Mouse (Mus musculus): ENCODE measurements at regions not wholly inside any gene's neighbourhood (a gene's known extent, or its start where the extent isn't known, plus 50 kb on each side); places are given as distances from the start of the nearest gene placed in this dataset.
A peak's percentile ranks its signal among the peaks of the same experiment; 100 is the strongest.
"Not testable (repeated sequence)": the region's sequence is repeated elsewhere in the genome, so short reads cannot be mapped to it uniquely, and the experiment has no call there.

DNA sequence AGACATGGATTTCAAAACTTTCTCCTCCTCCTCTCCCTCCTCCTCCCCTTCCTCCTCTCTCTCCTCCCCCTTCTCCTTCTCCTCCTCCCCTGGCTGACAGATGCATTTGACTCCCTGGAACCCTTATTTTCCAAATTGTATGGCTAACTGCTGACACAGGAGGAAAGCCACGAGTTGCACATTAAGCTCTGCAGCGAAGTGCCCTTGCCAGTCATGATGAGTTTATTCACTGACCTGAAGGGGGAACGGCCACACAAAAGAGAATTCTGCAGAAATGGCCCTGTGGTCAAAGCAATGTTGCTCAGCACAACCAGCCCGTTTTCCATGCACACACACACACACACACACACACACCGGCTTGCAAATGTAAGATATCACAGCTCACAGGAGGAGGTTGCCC is 112.6 kb downstream of the Tomm20 start:
- DNase-seq, result peak; percentile 29

DNA sequence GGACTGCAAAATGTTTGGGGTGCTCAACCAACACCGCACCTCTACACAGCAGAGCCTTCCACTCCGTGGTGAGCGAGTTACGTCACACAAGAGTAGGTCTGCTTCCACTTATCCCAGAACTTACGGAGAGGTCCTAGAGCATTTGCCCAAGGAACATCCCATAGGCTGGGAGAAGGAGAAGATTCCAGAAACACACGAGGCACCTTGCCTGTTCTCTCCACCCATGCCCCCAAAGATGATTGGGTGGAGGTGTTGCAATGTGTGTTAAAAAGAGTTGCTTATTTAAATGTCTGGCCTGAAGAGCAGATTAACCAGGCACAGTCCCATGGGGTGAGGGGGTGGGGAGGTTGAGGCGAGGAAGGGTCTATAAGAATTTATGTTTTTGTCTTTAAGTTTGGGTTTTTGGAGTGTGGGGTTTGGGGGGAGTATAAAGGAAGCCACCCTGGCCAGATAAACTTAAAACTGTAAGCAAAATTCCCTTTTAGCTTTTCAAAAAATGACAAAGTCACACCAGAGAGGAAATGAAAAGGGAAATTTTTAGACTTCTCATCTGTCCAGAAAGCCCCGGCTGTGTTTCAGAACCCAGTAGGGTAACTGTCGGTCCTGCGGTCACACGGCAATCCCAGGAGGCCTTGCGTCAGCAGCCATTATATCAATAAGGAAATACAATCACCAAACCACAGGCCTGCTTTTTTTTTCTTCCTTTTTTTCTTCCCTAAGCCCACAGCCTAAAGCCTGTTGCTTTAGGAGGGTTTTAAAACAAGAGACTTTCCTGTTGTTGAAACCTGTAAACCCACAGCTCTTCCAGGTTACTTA is 113.3 kb downstream of the Tomm20 start:
- peak; percentile 55 for DNase-seq

DNA sequence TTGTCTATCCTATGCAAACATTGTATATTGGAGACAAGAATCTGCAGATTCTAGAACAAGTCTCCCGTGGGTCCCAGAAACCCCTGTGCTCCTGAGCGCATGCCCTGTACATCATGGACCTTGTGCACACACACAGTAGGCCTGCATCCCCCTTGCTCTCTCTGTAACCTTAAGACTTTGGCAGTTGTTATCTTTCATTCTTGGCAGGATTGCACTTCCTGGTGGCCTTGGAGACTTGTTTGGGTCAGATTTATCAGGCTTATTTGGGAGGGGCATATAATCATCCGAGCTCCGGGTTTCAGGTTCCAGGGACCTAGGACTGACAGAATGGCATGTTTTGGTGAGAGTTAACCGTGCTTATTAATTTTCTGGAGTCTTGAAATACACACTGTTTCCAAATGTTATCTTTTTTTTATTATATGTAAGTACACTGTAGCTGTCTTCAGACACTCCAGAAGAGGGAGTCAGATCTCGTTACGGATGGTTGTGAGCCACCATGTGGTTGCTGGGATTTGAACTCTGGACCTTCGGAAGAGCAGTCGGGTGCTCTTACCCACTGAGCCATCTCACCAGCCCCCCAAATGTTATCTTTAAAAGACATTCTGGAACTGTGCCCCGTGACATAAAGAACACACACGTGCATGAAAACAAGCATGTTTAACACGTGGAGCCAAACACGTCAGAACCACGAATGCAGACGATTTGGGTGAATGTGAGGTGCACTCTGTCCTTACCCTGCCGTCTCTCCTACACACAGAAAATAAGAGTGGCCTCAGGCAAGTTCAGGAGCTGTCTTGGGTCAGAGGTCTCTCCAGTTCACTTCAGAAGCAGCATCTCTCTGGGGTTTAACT is 114.1 kb downstream of the Tomm20 start:
- DNase-seq, result no peak

DNA sequence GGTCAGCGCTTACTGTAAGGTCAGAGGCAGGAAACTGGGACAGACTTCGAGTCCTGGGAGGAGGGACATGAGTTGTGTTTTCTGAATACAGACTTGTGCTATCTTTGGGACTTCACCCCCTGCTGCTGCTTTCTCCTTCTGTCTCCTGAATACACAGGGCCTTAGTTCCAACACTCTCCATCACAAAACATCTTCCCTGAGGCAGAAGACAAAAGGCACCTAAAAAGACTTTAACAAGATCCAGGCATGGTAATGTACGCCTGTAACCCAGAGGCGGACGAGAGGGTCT is 115.5 kb downstream of the Tomm20 start:
- DNase-seq, result no peak

DNA sequence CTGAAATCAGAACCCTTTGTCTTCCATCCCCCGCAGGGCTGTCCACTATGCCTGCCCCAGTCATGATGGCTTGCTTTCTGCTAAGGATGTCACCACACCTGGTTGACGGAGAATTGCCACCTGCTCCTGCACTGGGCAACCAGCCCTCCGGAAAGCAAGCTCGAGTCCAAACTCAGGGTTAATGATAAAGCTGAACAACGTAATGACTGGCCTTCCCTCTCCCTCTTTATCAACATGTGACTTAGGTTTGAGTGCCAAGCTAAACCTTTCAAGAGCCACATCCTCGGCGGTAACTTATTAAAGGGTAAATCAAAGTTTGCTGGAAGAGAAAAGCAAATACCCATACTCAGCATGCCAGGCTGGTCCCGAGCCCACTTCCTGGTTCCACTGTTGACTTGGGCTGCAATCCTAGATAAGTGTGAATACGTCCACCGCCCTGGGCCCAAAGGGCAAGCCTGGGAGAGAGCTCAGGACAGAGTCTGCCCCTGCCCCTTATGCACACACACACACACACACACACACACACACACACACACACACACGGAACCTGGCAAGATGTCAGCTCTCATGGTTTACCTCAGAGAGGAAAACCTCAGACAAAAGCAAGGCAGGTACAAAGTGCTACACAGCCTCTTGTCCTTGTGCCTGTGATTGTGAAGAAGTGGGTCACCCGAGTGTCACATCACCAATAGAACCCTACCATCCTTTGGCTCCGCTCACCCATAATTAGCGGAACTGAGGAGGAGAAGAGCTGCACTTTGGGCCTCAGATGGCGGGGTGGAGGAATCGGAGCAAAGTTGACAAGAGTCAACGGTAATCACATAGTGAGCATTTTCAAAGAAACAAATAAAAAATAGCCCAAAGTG is 116.0 kb downstream of the Tomm20 start:
- peak; percentile 28 for DNase-seq

DNA sequence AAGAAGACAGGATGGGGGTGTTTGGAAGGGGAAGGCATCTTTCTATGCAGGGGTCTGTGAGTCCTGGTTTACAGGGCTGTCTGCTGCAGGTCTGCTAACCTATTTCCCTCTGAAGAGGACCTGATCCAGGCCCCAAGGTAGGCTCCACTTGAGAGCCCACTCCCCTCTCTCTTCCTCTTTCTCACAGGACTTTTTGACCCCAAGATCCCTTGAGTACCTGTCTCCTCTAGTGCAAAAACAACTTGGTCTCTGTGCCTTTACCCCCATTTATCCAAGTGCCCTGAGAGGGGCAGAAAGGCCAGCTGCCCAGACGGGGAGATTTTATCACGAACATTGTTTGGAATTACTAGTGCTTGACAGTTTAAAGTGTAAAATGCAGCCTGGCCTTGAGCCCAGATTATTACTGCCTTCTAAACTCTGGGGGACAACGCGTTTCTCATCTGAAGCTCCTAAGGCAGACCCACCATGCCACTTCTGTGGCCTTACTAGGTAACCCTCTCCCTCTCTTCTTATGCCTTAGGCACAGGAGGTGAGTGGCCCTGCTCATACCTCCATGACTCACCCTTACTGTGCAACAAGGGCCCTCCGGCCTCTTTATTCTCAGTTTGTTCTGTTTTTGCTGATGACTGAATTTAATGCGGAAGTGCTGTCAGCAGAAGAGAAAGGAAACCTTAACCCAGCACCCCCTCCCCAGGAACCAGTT is 117.8 kb downstream of the Tomm20 start:
- DNase-seq, result no peak

DNA sequence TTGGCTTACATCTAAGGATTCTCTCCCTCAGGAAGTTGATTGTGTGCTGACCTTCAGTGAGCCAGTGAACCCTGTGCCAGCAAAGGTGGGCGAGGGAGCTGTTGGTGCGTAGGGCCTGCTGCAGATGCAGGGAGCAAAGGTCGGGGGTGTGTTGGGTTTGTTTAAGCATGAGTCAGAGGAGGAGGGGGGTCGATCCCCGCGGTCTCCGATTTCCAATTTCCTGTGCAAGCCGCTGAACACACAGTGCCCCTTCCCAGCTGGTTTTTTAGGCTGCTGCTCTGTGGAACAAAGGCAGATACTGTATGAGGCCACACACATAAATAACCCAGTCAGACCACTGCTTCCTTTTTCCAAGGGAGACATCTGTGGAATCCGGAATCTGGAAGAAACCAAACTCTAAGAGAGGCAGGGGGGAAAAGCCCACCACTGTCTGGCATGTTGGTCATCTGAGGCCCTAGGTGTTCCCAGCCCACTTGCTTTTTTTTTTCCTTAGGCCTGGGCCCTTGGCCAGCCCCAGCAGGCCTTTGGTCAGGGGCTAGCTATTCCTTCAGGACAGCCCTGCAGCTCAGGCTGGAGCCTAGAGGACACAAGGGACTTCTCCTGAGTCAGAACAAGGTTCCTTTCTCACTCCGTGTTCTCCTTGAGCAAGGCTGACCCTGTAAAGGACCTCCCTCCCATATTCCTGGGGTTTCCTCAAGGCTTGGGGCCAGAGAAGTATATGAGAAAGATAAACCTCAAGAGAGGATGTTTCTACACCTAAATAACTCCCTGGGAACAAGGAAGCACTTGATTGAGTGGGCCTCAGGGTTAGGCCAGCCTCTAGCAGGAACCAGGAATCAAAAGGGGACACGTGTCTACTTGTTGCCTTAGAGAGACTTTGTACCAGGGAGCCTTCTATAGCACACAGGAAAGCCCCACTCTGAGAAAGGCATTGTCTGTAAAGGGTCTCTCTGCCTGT is 119.0 kb downstream of the Tomm20 start:
- DNase-seq, result peak; percentile 83

DNA sequence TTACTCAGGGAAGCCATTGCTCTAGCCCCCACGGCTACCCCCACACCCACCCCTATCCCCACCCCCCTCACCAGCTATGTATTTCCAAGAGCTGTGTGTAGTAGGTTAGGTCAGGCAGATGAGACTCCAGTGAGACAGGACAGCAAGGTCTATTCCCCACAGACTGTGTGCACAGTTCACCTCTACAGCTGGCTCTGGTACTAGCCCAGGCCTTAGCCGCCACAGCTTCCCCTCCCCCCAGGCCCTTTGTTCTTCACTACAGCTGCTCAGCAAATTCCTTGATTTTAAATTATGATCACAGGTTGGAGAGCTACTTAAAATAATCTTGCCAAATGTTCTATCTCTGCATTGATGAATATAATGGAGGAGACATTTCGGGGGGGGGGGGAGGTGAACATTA is 119.8 kb downstream of the Tomm20 start:
- DNase-seq, result peak; percentile 78

DNA sequence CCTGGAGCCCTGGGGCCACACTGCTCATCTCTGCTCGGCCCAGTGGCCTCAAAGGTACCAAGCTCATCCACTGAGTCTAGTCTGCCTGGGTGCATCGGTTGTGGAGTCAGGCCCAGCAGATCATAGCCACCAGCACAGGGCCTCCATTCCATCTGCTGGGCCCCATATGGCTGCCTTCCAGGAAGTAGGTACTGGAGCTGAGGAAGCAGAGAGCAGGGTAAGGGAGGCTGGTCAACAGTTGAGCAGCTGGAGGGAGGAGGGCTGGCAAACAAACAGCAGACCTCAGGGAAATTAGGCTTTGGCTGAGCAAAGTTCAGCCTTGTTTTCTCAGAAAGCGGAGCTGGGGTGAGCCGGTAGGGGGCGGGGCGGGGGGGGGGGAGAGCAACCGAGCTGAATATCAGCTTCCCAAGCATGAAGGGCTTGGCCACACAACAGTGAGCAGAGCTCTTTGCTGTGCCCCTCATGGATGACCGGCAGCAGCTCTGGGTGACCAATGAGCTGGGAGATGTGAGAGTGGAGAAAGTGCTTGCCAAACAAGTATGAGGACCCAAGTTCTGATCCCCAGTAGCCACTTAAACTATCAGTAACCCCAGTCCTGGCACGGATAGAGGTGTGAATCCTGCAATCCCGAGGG is 121.0 kb downstream of the Tomm20 start:
- peak; percentile 56 for DNase-seq

DNA sequence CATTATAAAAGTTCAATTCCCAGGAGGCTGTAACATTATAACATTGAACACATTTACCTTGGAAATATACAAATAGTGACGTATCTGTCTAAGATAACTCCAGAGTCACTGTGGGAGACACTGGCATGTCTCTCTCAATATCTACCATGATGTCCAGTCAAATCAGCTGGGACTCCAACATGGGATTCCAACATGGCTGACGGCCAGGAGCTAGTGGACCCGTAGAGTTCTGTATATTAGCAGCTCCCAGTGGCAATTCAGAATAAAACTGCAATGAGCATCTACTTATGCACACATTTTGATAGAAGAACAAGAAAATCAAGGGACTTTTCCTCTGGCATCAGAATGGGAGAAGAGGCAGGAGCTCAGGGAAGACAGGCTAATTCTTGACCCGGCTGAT is 123.4 kb downstream of the Tomm20 start:
- no peak for DNase-seq

DNA sequence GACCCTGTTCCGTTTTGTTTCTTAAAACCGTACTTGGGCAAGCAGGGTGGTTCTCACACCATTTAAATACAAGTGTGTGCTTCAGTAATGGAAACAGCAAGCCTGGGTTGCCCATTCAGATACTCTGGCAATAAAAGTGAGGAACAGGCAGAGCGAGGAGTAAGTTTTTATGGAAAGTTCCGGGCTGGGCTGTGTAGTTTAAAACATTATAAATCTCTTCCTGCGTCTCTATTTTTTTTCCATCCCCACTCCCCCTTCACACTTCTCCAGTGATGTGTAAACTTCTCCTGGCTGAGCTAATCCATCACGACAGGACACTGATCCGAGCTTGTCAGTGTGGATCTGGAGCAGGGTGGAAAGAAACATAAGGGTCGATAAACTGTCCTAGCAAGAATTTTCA is 124.4 kb downstream of the Tomm20 start:
- no peak for DNase-seq

DNA sequence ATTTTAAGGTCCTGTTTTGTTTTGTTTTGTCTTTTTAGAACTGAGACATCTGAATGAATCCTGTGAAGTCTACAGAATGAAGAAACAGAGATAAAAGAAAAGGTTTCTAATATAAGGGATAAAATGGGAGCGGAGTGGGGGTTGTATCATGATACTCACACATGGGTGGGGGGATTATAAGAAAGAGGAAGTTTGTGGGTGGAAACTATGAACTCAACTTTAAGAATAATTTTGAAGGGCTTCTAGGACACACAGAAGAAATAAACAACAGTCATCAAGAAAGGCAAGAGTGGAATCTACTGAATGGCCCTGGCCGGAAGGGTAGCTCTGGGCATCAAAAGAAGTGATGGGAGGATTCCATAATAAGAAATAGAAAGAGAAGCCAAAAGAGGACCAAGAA is 125.1 kb downstream of the Tomm20 start:
- DNase-seq, result no peak

DNA sequence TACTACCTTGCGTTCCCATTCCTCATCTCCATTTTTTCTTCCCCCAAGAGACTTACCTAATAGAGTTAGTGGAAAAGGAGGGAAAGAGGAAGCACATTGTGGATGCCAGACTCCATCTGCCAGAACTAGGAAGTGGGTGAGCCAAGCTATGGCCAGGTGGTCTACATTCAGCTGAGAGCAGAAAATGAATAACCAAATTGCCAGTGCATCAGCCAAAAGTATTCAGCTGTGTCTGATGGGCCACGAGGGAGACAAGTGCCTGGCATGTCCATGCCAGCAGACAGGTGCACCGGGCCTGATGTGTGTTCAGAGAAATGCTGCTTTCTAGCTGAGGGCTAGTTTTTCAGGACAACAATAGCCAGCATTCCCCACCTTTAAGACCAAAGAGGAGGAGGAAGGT is 126.4 kb downstream of the Tomm20 start:
- DNase-seq, result no peak

DNA sequence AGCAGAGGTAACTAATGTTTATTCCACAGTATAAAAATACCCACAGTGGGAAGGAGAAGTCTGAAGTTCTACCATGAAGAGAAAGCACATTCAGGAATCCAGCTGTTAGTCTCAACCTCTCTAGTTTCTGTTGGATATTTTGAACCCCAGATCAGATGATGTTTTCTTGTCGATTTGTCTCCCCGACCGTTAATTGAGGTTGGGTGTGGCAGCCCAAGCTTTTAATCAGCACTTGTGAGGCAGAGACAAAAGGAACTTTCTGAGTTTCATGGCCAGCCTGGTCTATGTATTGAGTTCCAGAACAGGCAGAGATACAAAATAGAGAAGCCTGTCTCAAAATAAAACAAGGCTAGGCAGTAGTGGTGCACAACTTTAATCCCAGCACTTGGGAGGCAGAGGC is 129.5 kb downstream of the Tomm20 start:
- no peak for DNase-seq

DNA sequence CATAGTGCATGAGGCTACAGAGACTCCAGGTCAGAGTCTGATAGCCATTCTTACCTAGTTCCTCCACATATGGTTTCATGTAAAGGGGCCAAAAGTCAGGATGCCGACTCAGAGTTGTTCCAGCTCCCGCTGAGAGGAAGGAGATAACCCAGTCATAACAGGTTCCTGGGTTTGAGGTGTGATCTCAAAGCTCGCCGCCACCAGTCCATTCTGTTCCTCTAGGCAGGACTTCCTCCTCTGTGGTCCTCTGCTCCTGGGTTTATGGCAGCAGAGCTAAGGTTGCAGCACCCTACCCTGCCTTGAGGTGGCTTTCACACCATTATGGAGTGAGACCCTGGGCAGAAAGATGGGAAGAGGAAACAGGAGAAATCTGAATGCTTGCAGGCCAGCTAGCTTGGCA is 131.2 kb downstream of the Tomm20 start:
- DNase-seq, result no peak

DNA sequence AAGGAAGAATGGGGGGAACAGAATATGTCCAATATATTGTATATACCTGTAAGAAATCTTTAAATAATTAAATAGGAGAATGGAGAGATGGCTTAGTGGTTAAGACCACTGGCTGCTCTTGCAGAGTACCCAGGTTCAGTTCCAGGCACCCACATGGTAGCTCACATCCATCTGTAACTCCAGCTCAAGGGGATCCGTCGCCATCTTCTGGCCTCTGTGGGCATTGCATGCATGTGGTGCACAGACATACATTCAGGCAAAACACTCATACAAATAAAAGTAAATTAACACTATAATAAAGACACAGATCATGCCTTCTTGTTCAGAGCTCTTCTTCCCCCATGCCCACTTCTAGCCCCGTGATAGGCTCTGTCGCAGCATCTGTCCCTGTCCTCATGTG is 132.0 kb downstream of the Tomm20 start:
- DNase-seq, result no peak

DNA sequence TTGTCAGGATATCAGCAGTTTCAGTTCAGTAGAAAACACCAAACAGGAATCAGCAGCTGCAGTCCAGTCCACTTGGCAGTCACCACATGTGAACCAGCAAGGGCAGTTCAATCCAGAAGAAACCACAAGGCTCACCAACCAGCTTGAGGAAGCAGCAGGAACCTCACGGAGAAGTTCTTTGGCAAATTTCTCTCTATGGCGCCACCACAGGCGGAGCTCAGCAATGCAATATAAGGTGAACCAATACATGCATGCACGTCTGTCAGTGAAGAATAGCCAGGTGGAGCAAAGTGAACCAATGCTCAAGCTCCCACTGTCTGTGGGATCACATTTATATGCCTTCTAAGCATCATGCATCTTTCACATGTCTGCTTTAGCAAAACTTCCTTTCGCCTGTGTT is 132.9 kb downstream of the Tomm20 start:
- DNase-seq, result no peak

DNA sequence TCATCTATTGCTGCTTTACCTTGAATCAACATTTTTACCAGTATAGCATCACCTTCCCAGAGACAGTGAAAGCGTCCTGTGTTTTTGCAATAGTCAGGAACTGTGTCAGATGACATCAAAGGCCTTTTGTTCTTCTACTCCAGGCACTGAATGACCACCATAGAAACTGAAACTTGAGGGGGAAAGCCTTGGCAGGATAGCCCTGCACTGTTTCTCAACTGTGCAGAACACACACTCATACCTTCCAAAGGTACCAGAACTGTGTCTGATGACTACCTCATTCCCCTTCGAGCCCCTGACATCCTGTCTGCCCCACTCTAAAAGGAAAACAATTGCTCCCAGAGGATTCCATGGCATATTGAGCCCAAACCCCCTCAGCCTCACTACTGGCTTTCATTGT is 134.3 kb downstream of the Tomm20 start:
- DNase-seq, result not testable (repeated sequence)

DNA sequence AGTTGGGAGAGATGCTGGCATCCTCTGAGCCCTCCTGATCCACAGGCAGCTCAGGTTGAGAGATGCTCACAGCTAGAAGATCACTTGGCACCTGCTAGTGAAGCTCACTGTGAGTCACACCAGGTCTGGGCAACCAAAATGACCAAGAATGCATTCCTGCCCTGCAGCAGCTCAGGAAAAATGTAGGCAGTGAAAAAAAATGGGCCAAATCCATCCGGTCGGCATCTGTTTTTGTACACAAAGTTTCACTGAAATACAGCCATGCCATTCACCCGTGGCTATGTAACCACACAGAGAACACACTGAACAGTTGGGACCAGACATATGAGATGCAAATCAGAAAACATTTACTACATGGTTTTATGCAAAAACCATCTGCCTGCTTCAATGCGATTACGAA is 135.1 kb downstream of the Tomm20 start:
- no peak for DNase-seq

DNA sequence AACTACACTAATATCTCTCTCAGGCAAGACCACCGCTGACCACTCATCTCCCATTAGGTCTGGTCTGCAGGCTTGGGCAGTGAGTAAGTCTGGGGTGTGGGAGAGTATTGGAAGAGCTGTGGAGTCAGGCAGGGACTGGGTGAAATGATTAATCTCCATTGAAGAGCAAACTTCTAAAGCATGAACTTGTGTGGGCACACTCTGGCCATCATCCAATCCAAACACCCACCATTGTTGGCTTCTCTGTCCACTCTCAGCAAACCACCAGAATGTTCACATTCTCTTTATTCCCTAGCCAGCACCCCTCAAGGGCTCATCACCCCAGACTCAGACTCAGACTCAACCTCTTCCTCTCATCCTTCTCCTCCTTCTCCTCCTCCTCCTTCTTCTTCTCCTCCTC is 136.3 kb downstream of the Tomm20 start:
- DNase-seq, result no peak

DNA sequence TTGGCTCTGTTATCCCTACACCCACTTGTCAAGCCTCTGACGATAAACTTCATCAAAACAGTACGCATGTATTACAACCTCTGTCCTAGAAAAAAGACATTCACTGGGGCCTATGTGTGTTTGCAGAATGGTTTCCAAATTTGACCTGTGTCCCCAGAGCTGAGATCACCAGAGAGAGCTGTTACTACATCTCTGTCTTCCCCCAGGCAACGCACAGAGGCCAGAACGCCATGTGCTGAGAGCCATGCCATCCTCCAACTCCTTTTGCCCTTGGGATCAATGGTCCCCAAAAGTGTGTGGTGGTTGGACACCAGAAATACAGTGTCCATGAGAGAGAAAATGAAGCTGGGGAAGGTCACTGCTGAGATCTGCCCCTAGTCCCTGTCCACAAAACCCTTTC is 137.1 kb downstream of the Tomm20 start:
- no peak for DNase-seq
